Mouse (Mus musculus) neutrophil, adult 5-6 weeks (primary cell): ENCODE data around the gene Runx2. TPM values are rescaled to one million over a fixed set of nuclear protein-coding genes. Genes with fewer than 3 reads are reported as not detected.

Experiments used
- ATAC-seq: fragments of 151-379, 151-347 bp; 2 replicates; pipeline ENCODE4 v1.8.0; 2017; ENCODE audit warnings: mild to moderate bottlenecking, moderate TSS enrichment; ENCODE audit not compliant: insufficient number of reproducible peaks, poor library complexity, low FRiP score, severe bottlenecking; ENCODE audit errors: extremely low read depth
- total RNA-seq: library from RNA; stranded (forward); fragments of 200-1000 nt; gene quantifications from 2 replicates; pipeline ENCODE4 v1.2.3, GENCODE M21; 2017

Gene Runx2
- total RNA-seq, 1 experiment from 2014 or later, result 9.8 TPM

DNA sequence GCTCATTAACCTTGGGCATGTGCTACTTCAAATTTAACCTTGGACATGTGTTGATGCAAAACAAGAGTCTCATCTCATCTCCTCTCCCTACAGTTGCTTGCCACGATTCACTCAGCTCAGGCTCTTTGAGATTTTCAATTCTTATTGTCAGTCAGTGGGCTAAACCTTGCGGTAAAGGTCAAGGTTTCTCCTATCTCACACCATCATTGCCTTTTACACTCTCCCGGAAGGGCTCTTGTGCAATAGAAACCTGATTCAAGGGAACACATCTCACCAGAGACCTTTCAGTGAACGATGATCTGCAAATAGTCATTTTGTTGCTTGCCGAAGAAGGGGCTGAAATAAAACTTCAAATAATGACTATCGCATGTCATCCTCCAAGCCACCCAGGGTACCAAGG is 354.4 kb downstream of the Runx2 start:
- ATAC-seq, result no peak

DNA sequence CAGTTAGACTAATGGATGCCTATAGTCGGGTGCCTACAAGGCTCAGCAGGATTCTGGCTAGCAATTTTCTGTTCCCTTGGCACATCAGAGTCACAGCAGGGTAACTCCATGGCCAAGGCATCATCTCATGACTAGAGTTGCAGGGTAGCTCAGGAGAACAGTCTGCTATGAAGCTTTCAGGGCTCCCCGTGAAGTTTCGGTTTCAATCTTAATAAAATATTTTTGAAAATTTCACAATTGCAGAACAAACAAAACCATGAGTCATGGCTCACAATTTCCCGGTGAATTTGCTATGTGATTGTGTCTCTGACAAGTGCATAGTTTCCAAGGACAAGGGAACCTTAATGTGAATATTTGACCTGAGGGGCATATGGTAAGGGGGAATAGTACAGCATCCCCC is 355.6 kb downstream of the Runx2 start:
- no peak for ATAC-seq

DNA sequence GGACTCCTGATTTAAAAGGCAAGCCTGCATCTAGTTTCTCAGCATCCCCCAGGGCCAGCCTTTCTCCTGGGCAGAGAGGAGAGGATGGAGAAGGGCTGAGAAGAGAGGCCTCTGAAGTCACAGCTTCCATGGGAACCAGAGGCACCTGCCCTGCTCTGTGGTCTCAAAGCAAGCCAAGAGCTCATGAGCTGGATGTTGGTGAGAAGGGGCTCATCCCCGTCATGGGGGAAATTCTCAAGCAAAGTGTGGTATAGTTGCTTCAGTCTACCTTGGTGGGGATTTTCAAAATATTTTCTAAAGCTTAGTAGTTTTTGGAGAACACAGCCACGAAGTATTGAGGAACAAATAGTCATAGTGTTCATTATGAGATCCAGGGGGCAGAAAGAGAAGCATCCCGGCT is 357.9 kb downstream of the Runx2 start:
- ATAC-seq, result no peak

DNA sequence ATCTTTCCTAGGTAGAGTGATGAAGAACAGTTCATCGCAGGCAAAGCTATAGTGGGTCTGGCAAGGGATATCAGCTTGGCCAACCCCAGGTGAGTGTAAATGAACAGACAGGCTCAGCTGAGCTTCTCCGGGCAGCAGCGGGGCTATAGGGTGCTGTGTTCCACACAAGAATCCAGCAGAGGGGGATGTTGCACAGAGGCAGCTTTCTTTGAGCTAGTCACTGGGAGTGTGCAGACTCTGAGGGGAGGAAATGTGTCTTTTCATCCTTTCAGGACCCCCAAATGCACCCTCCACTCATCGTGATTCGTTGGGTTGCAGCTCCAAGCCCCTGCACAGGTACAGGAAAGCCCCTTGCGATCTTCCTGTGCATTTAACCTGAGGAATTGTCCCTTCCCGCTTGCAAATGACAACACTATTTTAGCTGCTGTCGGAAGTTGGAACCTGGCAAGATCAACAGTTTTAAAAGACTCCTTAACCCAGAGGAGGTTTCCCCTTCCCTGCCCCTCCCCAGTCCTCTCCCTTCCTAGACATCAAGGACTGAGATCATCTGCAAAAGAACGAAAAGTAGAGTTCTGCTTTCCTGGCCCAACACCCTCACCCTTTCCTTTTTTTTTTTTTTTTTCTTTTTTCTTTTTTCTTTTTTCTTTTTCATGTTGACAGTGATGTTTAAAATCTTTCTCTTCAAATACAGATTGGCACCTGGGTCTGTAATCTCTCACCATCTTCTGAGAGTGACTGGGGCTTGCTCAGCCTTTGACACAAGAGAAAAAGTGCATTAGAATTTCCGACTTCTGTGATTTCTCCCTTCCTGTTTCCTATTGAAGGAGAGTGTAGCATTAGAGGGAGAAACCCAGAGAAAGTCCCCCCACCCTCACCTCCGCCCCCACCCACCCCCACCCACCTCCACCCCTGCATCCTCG is 358.7 kb downstream of the Runx2 start:
- no peak for ATAC-seq

DNA sequence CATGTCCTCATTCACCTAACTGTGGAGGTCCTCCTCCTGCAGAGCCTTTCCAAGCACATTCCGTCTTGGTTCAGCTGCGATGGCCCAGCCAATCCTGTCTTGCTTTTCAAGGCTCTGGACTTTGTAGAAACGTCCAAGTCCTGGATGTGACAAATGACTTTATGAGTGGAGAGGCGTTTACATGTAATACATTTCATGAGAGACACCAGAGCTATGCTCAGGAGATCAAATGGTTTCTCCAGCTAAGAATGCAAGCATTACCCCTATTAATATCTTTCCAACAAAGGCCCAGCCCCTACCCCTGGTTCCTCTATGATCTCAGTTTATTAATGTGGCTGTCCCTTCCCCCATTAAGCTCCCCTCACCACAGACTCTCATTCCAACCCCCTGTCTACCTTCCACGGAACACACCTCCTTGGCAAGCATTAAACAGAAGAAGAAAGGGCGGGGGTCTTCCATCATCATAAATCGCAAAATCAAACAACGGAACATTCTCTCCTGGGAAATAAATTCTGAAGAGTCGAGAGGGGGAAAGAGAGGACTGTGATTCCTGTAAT is 364.6 kb downstream of the Runx2 start:
- ATAC-seq, result no peak

Other genes with a start within 250 kb of the Runx2 start
- gene Supt3, start 37.6 kb downstream of the Runx2 start, total RNA-seq, result 5.8 and 6.6 TPM in 2 replicates